Mouse (Mus musculus) ES-Bruce4 (cell line): ENCODE measurements around the gene Gpr37l1. TPM values are rescaled to one million over a fixed set of nuclear protein-coding genes. Genes with fewer than 3 reads are reported as not detected.
A peak's percentile ranks its signal among the peaks of the same experiment; 100 is the strongest.

ENCODE experiments used
- H3K27ac ChIP-seq: 2 replicates; pipeline ENCODE4 v1.5.1; 2012; ENCODE audit warnings: low read length, inconsistent platforms; ENCODE audit not compliant: insufficient read depth
- H3K27me3 ChIP-seq: 2 replicates; pipeline ENCODE4 v1.6.1; 2012; ENCODE audit warnings: mild to moderate bottlenecking, low read length, inconsistent platforms; ENCODE audit not compliant: control insufficient read depth, poor library complexity, insufficient read depth, severe bottlenecking
- H3K36me3 ChIP-seq: 2 replicates; pipeline ENCODE4 v1.6.1; 2012; ENCODE audit warnings: inconsistent platforms, mild to moderate bottlenecking, low read length, moderate library complexity; ENCODE audit not compliant: control insufficient read depth, poor library complexity, insufficient read depth, severe bottlenecking
- H3K4me1 ChIP-seq: one replicate; pipeline ENCODE4 v1.8.1; 2011; ENCODE audit warnings: low read length; ENCODE audit not compliant: control insufficient read depth, insufficient read depth
- H3K4me3 ChIP-seq: 2 replicates; pipeline ENCODE4 v1.5.1; 2011; ENCODE audit warnings: low read depth, mild to moderate bottlenecking, low read length
- H3K9ac ChIP-seq: 2 replicates; pipeline ENCODE4 v1.6.1; 2012; ENCODE audit warnings: low read depth, mild to moderate bottlenecking, inconsistent platforms; ENCODE audit not compliant: poor library complexity, severe bottlenecking
- H3K9me3 ChIP-seq: replicated peaks from 2 replicates; pipeline ENCODE4 v1.6.1; 2012; ENCODE audit warnings: mild to moderate bottlenecking, low read length, inconsistent platforms; ENCODE audit not compliant: control insufficient read depth, poor library complexity, insufficient read depth, severe bottlenecking
- CTCF ChIP-seq: IDR thresholded peaks from one replicate; pipeline ENCODE4 v1.8.1; 2011; ENCODE audit warnings: low read depth, low read length
- EP300 ChIP-seq: IDR thresholded peaks from 2 replicates; pipeline ENCODE4 v1.6.1; 2011; ENCODE audit warnings: low read depth, low read length; ENCODE audit not compliant: insufficient read depth
- POLR2A ChIP-seq: IDR thresholded peaks from one replicate; pipeline ENCODE4 v1.8.1; 2011; ENCODE audit warnings: low read length; ENCODE audit not compliant: insufficient read depth
- polyA plus RNA-seq: library from polyadenylated mRNA; stranded (reverse); fragments of >200 nt; gene quantifications from 2 replicates; pipeline ENCODE4 v1.2.4, GENCODE M21; 2011; ENCODE audit warnings: low read depth; ENCODE audit not compliant: missing spikeins, insufficient read depth, insufficient read length

Gene Gpr37l1
- polyA plus RNA-seq, 1 experiment, result not detected

GRCm38 (mm10) chr1:135131560-135131959 lies 35.9 kb downstream of the Gpr37l1 start:
- H3K27me3 ChIP-seq, result no peaks in the 10 kb centered on the region
- TF ChIP-seq POLR2A (no peak), EP300 (no peak), CTCF (no peak)
- H3K9me3 ChIP-seq, result no peaks in the 10 kb centered on the region
- no peak overlapping the region for H3K9ac ChIP-seq
- no peak overlapping the region for H3K4me3 ChIP-seq
- H3K27ac ChIP-seq, result no peak overlapping the region
- H3K36me3 ChIP-seq, result no peaks in the 10 kb centered on the region
- H3K4me1 ChIP-seq, result peaks cover 9% of the 10 kb centered on the region

- peaks cover 9% of the 10 kb centered on the region for H3K4me1 ChIP-seq
- H3K36me3 ChIP-seq, result no peaks in the 10 kb centered on the region
- H3K9me3 ChIP-seq, result no peaks in the 10 kb centered on the region
- no peak overlapping the region for H3K9ac ChIP-seq
- no peaks in the 10 kb centered on the region for H3K27me3 ChIP-seq
- H3K4me3 ChIP-seq, result peak overlapping the region; percentile 18; the same call in 1 of the 2 replicates
- TF ChIP-seq EP300, result no peak
- TF ChIP-seq POLR2A, result no peak
- no peak for TF ChIP-seq CTCF
- H3K27ac ChIP-seq, result 0 out of 2 replicates have a peak overlapping the region, but pooled peaks have one; percentile 9
Measured at GRCm38 (mm10) chr1:135131034-135131433, 36.4 kb downstream of the Gpr37l1 start.

GRCm38 (mm10) chr1:135130376-135131018 lies 37.0 kb downstream of the Gpr37l1 start:
- Histone ChIP-seq H3K4me1 (peaks cover 9% of the 10 kb centered on the region), H3K36me3 (no peaks in the 10 kb centered on the region), H3K9ac (peak overlapping the region; percentile 1; the same call in 1 of the 2 replicates), H3K27ac (0 out of 2 replicates have a peak overlapping the region, but pooled peaks have one; percentile 9), H3K4me3 (peak overlapping the region; percentile 18; the same call in 1 of the 2 replicates), H3K9me3 (no peaks in the 10 kb centered on the region), H3K27me3 (no peaks in the 10 kb centered on the region)
- TF ChIP-seq EP300 (no peak), POLR2A (no peak), CTCF (no peak)

GRCm38 (mm10) chr1:135129543-135130183 lies 37.8 kb downstream of the Gpr37l1 start:
- Histone ChIP-seq H3K9ac (peak overlapping the region; percentile 1; the same call in 1 of the 2 replicates), H3K27me3 (no peaks in the 10 kb centered on the region), H3K36me3 (no peaks in the 10 kb centered on the region), H3K4me1 (peaks cover 9% of the 10 kb centered on the region), H3K4me3 (no peak overlapping the region), H3K27ac (no peak overlapping the region), H3K9me3 (no peaks in the 10 kb centered on the region)
- TF ChIP-seq POLR2A, result no peak
- no peak for TF ChIP-seq CTCF
- 0 out of 2 replicates have a peak, but pooled peaks have one; percentile 7 for TF ChIP-seq EP300

- Histone ChIP-seq H3K4me1 (peaks cover 9% of the 10 kb centered on the region), H3K27ac (no peak overlapping the region)
Measured at GRCm38 (mm10) chr1:135128986-135129385, 38.5 kb downstream of the Gpr37l1 start.

GRCm38 (mm10) chr1:135128011-135128441 lies 39.5 kb downstream of the Gpr37l1 start:
- H3K27me3 ChIP-seq, result no peaks in the 10 kb centered on the region
- TF ChIP-seq POLR2A (no peak), EP300 (no peak), CTCF (no peak)
- H3K4me1 ChIP-seq, result peaks cover 9% of the 10 kb centered on the region
- H3K36me3 ChIP-seq, result no peaks in the 10 kb centered on the region
- no peak overlapping the region for H3K4me3 ChIP-seq
- no peak overlapping the region for H3K9ac ChIP-seq
- H3K27ac ChIP-seq, result no peak overlapping the region
- H3K9me3 ChIP-seq, result no peaks in the 10 kb centered on the region

More at GRCm38 (mm10) chr1:135128986-135129385, 38.5 kb downstream of the Gpr37l1 start:
- no peaks in the 10 kb centered on the region for H3K9me3 ChIP-seq
- no peaks in the 10 kb centered on the region for H3K27me3 ChIP-seq
- no peak overlapping the region for H3K4me3 ChIP-seq
- TF ChIP-seq CTCF (no peak), EP300 (no peak), POLR2A (no peak)
- H3K9ac ChIP-seq, result peak overlapping the region; percentile 1; the same call in 1 of the 2 replicates
- no peaks in the 10 kb centered on the region for H3K36me3 ChIP-seq
